Mouse (Mus musculus) small intestine, adult 2 months (tissue): Measurements from ENCODE around the gene Rapgef2. TPM values are rescaled to one million over a fixed set of nuclear protein-coding genes. Genes with fewer than 3 reads are reported as not detected.

ENCODE experiments used
- H3K27ac ChIP-seq: fragments of 200-500 bp; 2 replicates; pipeline ENCODE4 v1.5.1; 2012; ENCODE audit warnings: low read depth, low read length, control low read depth, inconsistent platforms; ENCODE audit not compliant: insufficient read depth
- H3K27me3 ChIP-seq: fragments of 200-500 bp; 2 replicates; pipeline ENCODE4 v1.6.1; 2012; ENCODE audit warnings: mild to moderate bottlenecking, moderate library complexity, low read length, inconsistent platforms; ENCODE audit not compliant: control insufficient read depth, insufficient read depth
- H3K36me3 ChIP-seq: fragments of 200-500 bp; 2 replicates; pipeline ENCODE4 v1.6.1; 2012; ENCODE audit warnings: mild to moderate bottlenecking, low read length, control low read depth, inconsistent platforms; ENCODE audit not compliant: control insufficient read depth, insufficient read depth
- H3K4me1 ChIP-seq: fragments of 200-500 bp; 2 replicates; pipeline ENCODE4 v1.6.1; 2012; ENCODE audit warnings: low read length, inconsistent platforms, mixed read lengths; ENCODE audit not compliant: control insufficient read depth, insufficient read depth, insufficient read length
- H3K4me3 ChIP-seq: fragments of 200-500 bp; 2 replicates; pipeline ENCODE4 v1.5.1; 2012; ENCODE audit warnings: low read depth, mild to moderate bottlenecking, control low read depth, inconsistent platforms, low read length, moderate library complexity
- CTCF ChIP-seq: fragments of 200-500 bp; IDR thresholded peaks from 2 replicates; pipeline ENCODE4 v1.5.1; 2012; ENCODE audit warnings: low read depth, mild to moderate bottlenecking, control low read depth, inconsistent platforms, low read length, moderate library complexity, mixed read lengths; ENCODE audit not compliant: insufficient replicate concordance, insufficient read length; ENCODE audit errors: extremely low read depth
- POLR2A ChIP-seq: fragments of 200-500 bp; IDR thresholded peaks from 2 replicates; pipeline ENCODE4 v1.6.1; 2012; ENCODE audit warnings: low read depth, mild to moderate bottlenecking, control low read depth, inconsistent platforms, low read length, moderate library complexity
- WGBS: fragments of 180-500 bp; shearing (Covaris S2); methylation state at CpG from one replicate; pipeline ENCODE4 v1.1.7; 2018; 5-methylcytosine and 5-hydroxymethylcytosine counted together
- polyA plus RNA-seq: library from polyadenylated mRNA; depleted of rRNA; stranded (reverse); fragments of >200 nt; gene quantifications from 2 replicates; pipeline ENCODE4 v1.2.3, GENCODE M21; 2012

Gene Rapgef2
- polyA plus RNA-seq, 1 experiment, result 8.5 TPM

- H3K36me3 ChIP-seq, result peaks cover 6% of the 10 kb centered on the region
- WGBS, result 47% methylated on average over 6 of the region's 6 CpGs
- TF ChIP-seq POLR2A (no peak), CTCF (no peak)
Measured at GRCm38 (mm10) chr3:79101737-79102136, 184.6 kb downstream of the Rapgef2 start.

GRCm38 (mm10) chr3:79100831-79101230, 185.5 kb downstream of the Rapgef2 start:
- no peaks in the 10 kb centered on the region for H3K27me3 ChIP-seq
- no peaks in the 10 kb centered on the region; the same call in 1 of the 2 replicates for H3K4me1 ChIP-seq
- no peak overlapping the region for H3K4me3 ChIP-seq
- H3K27ac ChIP-seq, result no peak overlapping the region
- TF ChIP-seq CTCF (no peak), POLR2A (no peak)
- peaks cover 6% of the 10 kb centered on the region for H3K36me3 ChIP-seq
- 90% methylated on average over 7 of the region's 7 CpGs for WGBS

More at GRCm38 (mm10) chr3:79101737-79102136, 184.6 kb downstream of the Rapgef2 start:
- Histone ChIP-seq H3K27me3 (no peaks in the 10 kb centered on the region), H3K4me1 (no peaks in the 10 kb centered on the region; the same call in 1 of the 2 replicates), H3K27ac (no peak overlapping the region), H3K4me3 (no peak overlapping the region)

- no peak overlapping the region for H3K4me3 ChIP-seq
- no peak overlapping the region for H3K27ac ChIP-seq
- peaks cover 52% of the 10 kb centered on the region for H3K36me3 ChIP-seq
- TF ChIP-seq POLR2A, result no peak
- no peak for TF ChIP-seq CTCF
- H3K27me3 ChIP-seq, result no peaks in the 10 kb centered on the region
- H3K4me1 ChIP-seq, result no peaks in the 10 kb centered on the region
- 62% methylated on average over 7 of the region's 7 CpGs for WGBS
Measured at GRCm38 (mm10) chr3:79089091-79089490, 197.2 kb downstream of the Rapgef2 start.

GRCm38 (mm10) chr3:79088461-79088860, 197.9 kb downstream of the Rapgef2 start:
- Histone ChIP-seq H3K36me3 (peaks cover 52% of the 10 kb centered on the region), H3K4me1 (no peaks in the 10 kb centered on the region), H3K27ac (no peak overlapping the region), H3K27me3 (no peaks in the 10 kb centered on the region), H3K4me3 (no peak overlapping the region)
- WGBS, result 88% methylated on average over 5 of the region's 5 CpGs
- TF ChIP-seq CTCF (no peak), POLR2A (no peak)

GRCm38 (mm10) chr3:79086282-79086681, 200.0 kb downstream of the Rapgef2 start:
- H3K4me3 ChIP-seq, result no peak overlapping the region
- 72% methylated on average over 4 of the region's 4 CpGs for WGBS

GRCm38 (mm10) chr3:79083881-79084280, 202.4 kb downstream of the Rapgef2 start:
- no peak overlapping the region for H3K27ac ChIP-seq
- no peaks in the 10 kb centered on the region for H3K27me3 ChIP-seq
- peaks cover 64% of the 10 kb centered on the region for H3K36me3 ChIP-seq
- 91% methylated on average over 3 of the region's 3 CpGs for whole genome bisulfite sequencing
- no peaks in the 10 kb centered on the region for H3K4me1 ChIP-seq
- TF ChIP-seq CTCF (no peak), POLR2A (no peak)
- H3K4me3 ChIP-seq, result no peak overlapping the region

More at GRCm38 (mm10) chr3:79086282-79086681, 200.0 kb downstream of the Rapgef2 start:
- Histone ChIP-seq H3K27ac (no peak overlapping the region), H3K4me1 (no peaks in the 10 kb centered on the region), H3K27me3 (no peaks in the 10 kb centered on the region), H3K36me3 (peaks cover 55% of the 10 kb centered on the region)
- TF ChIP-seq POLR2A (no peak), CTCF (no peak)

GRCm38 (mm10) chr3:79083030-79083429, 203.3 kb downstream of the Rapgef2 start:
- Histone ChIP-seq H3K36me3 (peaks cover 63% of the 10 kb centered on the region), H3K27me3 (no peaks in the 10 kb centered on the region), H3K4me3 (no peak overlapping the region), H3K27ac (no peak overlapping the region), H3K4me1 (no peaks in the 10 kb centered on the region)
- TF ChIP-seq POLR2A (no peak), CTCF (no peak)
- WGBS, result 90% methylated on average over 10 of the region's 10 CpGs

- Histone ChIP-seq H3K4me1 (no peaks in the 10 kb centered on the region), H3K27me3 (no peaks in the 10 kb centered on the region), H3K27ac (no peak overlapping the region), H3K36me3 (peaks cover 48% of the 10 kb centered on the region), H3K4me3 (no peak overlapping the region)
- WGBS, result 94% methylated on average over 3 of the region's 3 CpGs
- TF ChIP-seq CTCF (no peak), POLR2A (no peak)
Measured at GRCm38 (mm10) chr3:79079076-79079475, 207.2 kb downstream of the Rapgef2 start.
